Mouse (Mus musculus): ENCODE results near the gene Orai1.
A peak's percentile ranks its signal among the peaks of the same experiment; 100 is the strongest.

Gene Orai1

GRCm38 (mm10) chr5:123068714-123069113 is 53.8 kb downstream of the Orai1 start:
- no peak for DNase-seq (ENCODE audit: low read depth)

GRCm38 (mm10) chr5:123075576-123076418 is 60.9 kb downstream of the Orai1 start:
- peak; percentile 67 for DNase-seq (ENCODE audit: low read depth)

GRCm38 (mm10) chr5:123076419-123077281 is 61.8 kb downstream of the Orai1 start:
- no peak for DNase-seq (ENCODE audit: low read depth)

GRCm38 (mm10) chr5:123079568-123079967 is 64.7 kb downstream of the Orai1 start:
- DNase-seq (ENCODE audit: low read depth) = no peak

GRCm38 (mm10) chr5:123080041-123080440 is 65.2 kb downstream of the Orai1 start:
- DNase-seq (ENCODE audit: low read depth) = no peak
